Mouse (Mus musculus) right cerebral cortex, adult 2 months (tissue): ENCODE measurements around the gene Per3.
"Not testable (repeated sequence)": the region's sequence is repeated elsewhere in the genome, so short reads cannot be mapped to it uniquely, and the experiment has no call there.

Experiments
- DNase-seq, 2 experiments: peaks; one replicate each; pipeline ENCODE4 v3.0.0; 2021 to 2022; ENCODE audit warnings: low spot score in 2 of 2

The Per3 gene

DNA sequence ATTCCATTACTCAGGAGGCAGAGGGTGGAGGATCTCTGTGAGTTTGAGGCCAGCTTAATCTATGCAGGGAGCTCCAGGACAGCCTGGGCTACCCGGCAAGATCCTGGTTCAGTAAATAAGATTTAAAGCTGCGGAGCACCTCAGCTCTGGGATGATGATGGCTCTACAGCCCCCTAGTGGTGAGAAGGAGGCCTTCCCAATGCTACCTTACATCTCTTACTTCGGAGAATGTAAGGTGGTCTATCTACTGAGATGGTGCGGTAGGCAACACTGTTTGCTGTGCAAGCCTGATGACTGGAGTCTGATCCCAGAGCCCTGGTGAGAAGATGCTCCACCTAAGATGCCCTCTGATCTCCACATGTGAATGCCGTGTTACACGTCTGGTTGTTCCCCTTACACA lies 17.5 kb downstream of the Per3 start:
- peak; percentile 38 to 43 for DNase-seq

DNA sequence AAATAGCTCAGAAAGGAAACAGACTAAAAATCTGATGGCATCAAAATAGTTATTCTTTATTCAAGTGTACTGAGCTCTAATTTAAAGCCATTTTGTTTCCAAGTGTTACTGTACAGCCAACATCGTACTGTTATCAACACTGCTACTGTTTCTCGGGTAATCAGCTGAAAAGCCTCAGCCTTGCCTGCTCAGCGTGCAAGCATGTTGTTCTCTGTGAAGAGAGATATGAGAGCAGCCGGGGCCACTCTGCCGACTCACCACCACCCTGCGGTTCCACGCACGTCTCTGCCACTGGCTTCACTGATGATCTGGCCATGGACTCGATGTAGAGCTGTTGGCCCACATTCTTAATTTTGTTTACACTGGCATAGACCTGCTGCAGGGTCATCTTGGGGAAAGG lies 20.3 kb downstream of the Per3 start:
- no peak for DNase-seq

DNA sequence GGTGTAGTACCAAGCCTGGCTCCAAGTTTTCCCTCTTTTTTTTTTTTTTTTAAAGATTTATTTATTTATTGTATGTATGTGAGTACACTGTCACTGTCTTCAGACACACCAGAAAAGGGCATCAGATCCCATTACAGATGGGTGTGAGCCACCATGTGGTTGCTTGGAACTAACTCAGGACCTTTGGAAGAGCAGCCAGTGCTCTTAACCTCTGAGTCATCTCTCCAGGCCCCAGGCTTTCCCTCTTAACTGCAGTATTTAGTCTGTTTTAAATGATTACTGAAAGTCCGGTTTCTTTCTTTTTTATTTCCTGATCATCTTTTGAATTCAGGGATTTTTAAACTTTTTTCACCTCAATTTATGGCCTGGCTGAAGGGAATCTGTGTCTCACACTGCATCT lies 27.1 kb downstream of the Per3 start:
- DNase-seq, result not testable (repeated sequence)

DNA sequence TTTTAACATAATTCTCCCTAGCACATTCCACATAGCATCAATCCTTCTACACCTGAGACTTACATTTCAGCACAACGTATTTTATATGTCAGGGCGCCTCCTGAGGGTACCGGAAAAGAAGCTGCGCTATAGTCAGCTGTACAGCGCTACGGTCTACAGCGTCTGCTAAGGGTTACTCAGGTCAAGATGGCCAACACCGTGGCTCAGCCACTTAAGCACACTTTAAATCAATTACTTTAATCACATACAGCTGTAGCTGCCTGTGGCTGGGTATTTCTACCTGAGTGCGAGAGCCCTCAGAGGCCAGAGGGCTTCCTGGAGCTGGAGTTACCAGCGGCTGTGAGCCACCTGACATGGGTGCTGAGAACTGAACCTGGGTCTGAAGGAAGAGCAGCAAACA lies 28.5 kb downstream of the Per3 start:
- DNase-seq, result no peak

DNA sequence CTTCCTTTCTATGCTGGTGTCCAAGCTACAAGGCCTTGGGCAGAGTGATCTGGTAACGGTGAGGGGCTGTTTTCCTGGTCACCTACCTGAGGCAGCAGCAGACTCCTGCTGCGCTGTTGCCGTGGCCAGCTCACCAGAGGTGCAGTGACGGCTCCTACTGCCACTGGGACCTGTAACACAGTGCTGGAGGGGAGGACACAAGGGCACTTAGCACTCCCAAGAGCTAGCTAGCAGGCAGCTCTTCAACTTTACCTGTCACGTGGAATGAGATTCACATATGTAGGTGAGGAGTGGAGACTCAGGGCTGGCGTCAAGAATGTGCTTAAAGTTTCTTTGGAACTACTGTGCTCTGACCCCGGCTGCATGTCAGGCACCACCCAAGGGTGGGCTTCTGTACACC lies 34.1 kb downstream of the Per3 start:
- DNase-seq, result no peak

DNA sequence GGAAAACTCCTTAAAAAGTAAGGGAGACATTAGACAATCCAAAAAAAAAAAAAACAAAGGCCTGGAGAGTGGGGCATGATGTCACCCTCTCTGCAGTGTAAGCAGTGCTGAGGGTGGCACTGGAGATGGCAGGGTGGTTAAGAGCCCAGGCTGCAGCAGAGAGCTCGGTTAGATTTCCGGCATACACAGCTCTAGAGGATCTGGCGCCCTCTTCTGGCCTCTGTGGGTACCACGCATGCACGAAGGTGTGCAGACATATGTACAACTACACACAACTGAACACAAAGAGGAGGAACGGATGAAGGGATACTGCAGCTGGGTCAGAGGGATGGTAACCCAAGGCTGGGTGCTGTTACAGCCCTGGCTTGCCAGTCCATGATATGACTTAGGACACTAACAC lies 37.5 kb downstream of the Per3 start:
- peak; percentile 36 to 37 for DNase-seq

DNA sequence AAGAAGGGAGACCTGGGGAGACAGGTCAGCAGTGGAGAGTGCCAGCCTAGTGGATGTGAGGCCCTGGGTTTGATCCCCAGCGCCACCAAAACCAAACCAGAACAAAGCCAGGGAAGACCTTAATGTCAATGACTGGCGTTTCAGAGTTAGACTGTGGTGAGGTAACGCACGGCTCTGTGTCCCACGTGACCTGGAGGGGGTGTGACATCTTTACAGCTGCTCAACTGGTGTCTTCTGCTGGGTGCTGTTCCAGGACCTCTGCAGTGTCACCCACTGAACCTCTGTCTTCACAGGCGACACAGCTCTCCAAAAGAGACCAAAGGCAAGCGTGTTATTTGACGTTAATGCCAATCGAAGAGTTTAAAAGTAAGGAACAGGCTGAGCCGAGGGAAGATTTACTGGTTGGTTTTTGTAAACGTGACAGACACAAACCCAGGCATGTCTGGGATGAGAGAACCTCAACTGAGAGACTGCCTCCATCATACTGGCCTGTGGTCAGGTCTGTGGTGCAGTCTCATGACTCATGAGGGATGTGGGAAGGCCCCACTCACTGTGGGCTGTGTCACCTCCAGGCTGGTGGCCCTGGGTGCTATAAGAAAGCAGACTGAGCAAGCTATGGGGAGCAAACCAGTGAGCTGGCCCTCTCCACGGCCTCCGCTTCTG lies 38.7 kb downstream of the Per3 start:
- DNase-seq, result no peak

DNA sequence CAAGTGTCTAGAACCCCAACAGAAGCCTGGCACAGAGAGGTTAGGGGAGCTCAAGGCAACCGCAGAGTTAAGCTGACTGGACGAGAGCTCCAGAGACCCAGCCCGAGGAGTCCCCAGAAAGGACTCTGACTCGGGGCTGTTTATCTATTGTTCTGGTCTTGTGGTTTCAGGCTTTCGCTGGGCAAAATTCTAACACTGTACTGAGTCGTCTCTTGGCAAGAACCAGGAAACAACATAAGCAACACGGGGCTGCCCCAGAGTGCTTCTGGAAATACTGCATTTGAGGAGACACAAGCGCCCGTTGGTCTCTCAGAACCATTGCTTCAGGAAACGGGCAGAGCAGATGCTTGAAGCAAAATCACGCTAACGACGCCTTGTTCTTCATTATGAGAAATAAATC lies 43.1 kb downstream of the Per3 start:
- DNase-seq, result no peak

DNA sequence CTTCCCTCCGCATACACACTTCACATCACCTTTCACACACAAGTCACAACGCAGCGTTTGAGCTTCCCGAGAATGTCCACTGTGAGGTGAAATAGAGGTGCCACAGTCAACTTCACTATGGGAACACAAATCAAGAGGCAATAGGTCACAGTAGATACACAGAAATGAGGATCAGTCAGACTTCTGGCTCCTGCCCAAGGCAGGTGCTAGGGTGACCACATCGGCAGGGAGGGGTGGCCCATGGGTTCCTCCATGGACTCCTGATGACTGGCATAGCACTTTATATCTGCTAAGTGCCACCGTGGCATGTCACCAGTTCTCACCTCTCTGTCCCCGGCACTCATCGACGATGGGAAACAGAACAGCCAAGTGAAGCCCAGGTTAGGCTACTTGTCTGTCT lies 45.8 kb downstream of the Per3 start:
- no peak for DNase-seq

DNA sequence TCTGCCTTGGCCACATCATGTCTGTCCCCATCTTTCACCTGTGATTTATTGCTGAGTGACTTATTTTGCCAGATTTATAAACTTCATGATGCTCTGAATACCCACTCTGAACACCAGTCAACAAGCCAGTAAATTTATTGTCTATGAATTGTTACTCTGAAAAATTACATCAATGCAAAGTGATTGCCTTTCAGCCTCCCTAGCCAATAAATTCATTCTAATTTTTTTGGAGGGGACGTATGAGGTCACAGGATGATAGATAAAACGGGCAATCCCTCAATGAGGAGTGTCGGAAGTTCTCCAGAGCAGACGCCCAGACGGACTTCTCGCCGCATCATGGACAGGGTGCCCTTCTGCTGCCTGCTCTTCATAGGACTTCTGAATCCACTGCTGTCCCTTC lies 47.7 kb downstream of the Per3 start, which contains the start of gene Uts2:
Gene Uts2, plus strand, starts transcription at position 301 of the 400 bp plus-strand sequence.
- DNase-seq, result no peak

DNA sequence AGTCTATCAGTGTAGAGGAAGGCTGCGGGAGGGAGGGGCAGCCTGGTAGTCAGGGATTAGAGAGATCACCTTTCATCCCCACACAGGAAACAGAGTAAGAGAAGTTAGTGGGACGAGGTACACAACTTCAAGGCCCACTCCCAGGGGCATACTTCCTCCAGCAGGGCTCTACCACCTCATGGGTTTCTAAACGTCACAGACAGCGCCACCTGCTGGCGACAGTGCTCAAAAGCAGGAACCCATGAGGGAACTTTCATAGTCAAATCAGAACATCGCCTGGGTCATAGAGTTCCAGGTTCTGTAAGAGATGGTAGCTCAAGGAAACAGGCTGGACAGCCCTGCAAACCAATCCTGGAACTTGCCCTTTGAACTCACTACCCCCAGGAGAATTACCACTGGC lies 54.3 kb downstream of the Per3 start:
- no peak for DNase-seq

DNA sequence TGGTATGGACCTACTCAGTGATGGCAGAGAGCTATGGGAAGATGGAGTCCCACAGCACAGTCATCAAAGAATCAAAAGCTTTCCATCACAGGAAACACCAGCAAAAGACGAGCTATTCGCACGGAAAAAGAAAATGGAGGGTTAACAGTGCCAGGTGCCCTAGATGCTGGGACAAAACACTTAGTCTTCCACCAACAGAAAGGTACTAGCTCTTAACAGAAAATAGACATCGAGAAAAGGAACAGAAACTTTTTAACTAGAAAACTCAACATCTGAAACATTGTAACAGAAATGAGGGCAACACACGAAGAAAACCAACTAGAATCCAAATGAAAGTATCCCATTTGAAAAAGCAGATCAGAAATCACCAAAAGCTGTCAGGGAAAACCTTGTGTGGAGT lies 64.3 kb downstream of the Per3 start:
- no peak for DNase-seq

DNA sequence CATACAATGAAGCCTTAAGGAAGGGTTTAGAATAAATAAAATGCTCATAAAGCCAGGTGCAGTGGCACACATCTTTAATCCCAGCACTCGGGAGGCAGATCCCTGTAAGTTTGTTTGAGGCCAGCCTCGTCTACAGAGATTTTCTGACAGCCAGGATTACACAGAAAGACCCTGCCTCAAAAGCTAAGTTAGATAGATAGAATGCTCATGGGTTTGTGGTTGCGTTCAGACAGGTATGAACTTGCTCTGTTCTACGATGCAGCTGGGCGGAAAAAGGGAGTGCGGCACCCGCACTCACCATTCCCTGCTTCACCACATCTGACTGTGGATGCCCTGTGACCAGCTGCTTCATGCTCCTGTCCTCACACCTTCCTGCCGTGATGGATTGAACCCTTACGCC lies 65.0 kb downstream of the Per3 start:
- no peak for DNase-seq

DNA sequence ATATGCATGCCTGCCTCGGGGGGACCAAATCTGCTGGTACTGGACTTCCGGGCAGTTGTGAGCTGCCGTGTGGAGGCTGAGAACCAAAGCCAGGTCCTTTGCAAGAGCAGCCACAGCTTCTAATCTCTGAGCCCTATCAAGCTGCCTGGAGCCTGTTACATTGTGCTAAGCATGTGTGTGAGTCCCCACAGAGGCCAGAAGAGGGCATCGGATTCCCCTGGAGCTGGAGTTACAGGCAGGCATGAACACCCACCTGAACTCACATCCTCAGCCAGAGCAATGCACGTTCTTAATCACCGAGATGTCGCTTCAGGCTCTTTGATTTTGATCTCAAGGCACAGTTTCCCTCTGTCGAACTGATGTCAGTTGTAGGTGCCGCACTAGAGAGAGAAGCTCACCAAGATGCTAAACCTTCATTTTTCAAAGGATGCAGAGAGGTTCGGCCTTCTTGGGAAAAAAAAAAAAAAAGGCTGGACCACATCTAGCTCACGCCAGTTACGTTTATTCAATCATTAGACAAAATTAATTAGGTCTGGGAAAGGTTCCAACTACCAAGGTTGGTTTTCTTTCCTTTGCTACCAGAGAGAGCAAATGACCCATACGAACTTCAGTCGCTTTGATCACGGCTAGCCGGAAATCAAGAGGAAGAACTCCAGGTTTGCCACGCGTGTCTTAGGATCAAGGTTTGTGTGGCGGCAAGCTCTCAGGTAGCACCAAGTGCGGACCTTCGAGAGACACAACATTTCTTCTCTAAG lies 66.1 kb downstream of the Per3 start:
- DNase-seq, result no peak

DNA sequence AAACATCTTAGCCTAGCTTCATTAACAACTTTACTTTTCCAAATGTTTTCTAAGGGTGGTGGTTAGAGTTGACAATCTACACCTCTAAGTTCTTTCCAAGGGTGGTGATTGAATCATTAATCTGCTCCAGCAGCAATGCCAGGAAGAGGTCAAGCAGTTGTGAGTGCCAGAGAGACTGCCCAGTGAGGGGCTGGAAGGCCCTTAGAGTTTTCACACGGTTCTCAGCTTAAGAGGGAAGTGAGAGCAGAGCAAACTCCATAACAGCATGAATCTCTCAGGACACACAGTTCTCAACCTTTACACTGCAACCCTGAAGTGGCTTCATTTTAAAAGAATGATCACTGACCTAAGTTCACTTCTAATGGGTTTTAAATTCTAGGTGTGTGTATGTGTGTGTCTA lies 69.3 kb downstream of the Per3 start:
- DNase-seq, result no peak

DNA sequence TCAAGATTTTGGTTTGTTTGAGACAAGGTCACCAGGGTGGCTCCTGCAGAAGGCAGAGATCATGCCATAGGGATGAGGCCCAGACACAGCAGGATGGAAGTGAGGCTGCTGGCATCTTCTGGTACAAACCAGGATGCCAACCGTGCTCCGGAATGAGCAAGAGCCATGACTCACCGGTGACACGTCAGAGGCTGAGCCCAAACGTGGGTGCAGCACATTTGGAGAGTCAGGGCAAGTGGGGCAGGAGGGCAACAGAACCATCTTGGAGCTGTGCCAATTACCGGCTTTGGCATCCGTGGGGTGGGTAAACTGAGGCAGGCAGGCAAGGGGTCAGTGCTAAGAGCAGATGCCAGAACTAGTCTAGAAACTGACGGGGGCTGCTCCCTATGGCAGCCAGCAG lies 71.2 kb downstream of the Per3 start:
- no peak for DNase-seq

DNA sequence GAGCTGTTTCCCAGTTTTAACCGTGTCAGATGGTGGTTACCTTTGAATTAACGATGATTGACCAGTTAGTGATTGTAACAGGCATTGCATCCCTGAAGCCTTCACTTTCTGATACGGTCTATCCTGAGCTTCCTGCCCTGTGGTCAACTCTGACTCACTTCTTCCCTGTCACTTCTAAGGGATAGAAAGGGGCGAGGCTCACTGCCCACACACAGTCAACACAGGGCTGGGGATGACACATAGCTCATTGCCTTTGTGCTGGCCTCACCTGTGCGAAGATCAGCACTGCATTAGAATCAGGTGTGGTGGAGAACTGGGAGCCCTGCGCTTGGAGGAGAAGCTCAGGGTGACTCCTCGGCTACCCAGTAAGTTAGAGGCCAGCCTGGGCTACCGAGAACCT lies 75.5 kb downstream of the Per3 start:
- DNase-seq, result no peak

DNA sequence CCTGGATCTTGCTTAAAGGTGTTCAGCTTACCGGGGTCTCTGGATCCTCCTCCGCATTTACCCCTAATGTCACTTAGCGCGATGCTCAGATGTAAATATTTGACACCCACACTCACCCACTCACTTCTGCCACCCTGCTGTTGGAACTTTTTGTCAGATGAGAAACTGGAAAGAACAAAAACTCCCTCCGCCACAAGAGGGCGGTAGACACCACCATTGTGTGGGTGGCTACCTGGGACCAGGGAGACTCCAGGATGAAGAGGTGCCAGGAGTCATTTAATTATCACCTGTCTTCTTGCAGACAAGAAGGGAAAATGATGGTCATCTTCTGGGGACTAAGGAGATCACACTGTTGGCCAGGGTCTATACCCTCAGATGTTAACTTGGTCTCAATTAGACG lies 77.9 kb downstream of the Per3 start:
- DNase-seq, result peak; percentile 71 to 79

DNA sequence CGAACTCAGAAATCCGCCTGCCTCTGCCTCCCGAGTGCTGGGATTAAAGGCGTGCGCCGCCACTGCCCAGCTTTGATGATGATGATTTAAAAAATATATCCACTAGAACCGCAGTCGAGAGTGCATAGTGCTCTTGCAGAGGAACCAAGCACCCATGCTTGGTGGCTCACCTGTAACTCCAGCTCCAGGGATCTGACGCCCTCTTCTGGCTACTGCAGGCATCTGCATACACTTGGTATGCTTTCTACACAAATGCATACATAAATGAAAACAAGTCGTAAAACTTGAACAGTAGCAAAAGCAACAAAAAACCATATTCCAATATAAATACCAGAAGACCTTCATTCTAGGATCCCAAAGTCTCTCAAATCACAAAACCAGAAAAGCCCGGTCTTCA lies 78.9 kb downstream of the Per3 start:
- no peak for DNase-seq

DNA sequence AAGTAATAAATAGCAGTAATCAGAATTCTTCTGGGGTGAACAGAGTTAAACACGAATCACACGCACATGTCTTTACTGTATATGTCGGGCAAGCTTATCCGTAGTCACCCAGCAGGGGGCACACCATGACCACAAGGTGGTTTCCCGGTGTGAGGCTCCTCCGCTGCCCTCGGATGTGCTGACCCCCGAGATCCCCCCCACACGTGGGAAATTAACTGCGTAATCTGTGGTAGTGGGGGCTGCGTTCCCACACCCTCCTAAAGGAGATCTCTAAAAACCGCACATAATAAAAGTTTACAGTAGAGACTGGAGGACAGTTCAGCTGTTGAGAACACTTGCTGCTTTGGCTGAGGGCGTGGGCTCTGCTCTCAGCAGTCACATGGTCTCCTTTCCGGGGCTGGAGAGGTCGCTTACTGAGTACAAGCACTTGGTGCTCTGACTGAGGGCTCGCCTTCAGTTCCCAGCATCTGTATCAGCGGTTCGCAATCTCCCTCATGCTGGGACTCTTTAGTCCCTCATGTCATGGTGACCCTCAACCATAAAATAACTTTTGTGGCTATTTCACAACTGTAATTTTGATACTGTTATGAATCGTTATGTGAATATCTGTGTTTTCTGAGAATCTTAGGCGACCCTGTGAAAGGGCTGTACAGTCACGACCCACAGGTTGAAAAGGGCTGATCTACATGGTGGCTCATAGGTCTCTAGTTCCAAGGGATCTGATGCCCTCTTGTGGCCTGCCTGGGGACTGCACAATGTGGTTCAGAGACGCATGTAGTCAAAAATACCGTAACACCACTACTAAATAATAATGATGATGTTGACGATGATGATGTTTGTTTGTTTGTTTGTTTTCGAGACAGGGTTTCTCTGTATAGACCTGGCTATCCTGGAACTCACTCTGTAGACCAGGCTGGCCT lies 79.6 kb downstream of the Per3 start:
- peak; percentile 94 for DNase-seq

DNA sequence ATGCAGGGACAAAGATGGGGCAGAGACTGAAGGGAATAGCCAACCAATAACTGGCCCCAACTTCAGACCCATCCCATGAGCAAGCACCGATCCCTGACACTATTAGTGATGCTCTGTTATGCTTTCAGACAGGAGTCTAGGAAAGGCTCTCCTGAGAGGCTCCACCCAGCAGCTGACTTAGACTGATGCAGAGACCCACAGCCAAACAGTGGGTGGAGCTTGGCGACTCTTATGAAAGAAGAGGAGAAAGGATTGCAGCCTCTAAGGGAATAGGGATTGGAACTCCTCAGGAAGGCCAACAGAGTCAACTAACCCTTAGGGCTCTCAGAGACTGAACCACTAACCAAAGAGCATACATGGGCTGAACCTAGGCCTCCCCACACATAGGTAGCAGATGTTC lies 80.8 kb downstream of the Per3 start:
- DNase-seq, result no peak

DNA sequence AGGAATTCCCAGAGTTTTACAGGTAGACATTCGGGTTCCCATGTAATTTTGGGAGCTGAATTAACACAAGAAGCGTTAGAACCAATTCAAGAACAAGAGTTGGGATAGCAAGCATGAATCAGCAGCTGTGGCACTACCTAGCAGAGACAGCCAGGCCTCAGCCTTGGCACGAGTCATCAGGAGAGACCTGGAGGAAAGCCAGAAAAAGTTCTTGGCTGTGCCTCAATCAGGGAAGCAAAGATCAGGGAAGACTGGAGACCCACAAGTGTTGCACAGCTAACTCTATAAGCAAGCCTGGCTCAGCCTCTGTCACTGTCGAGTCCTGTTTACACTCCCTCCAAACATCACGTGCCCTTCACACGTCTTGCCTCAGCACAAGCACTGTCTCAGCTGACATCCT lies 82.2 kb downstream of the Per3 start:
- DNase-seq, result no peak

DNA sequence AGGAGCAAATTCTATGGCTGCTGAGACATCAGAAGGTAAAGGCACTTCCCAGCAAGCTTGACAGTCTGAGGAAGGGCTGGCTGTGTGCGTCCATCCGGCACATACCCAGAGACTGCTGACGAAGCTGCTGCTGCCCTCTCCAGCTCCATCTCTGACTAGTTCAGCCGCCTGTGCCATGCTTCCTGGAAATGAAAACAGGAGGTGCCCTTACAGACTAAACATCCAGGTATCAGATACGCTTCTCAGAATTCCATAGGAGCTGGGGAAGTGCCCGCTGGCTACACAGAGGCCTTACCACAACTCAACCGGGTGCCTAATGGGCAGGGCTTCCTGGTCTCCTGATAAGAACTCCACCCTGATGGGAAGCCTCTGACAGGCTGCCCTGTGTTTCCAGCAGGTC lies 85.9 kb downstream of the Per3 start:
- DNase-seq, result no peak
